Mouse (Mus musculus) C2C12 (cell line): ENCODE data around the gene Rbms3.

Experiments used
- CEBPB ChIP-seq: IDR thresholded peaks from one replicate; pipeline ENCODE4 v1.6.1; 2011; ENCODE audit warnings: low read depth, mild to moderate bottlenecking, control low read depth, moderate library complexity
- CTCF ChIP-seq: IDR thresholded peaks from one replicate; pipeline ENCODE4 v1.5.1; 2011; ENCODE audit not compliant: control insufficient read depth, insufficient read depth, insufficient read length
- MAX ChIP-seq: IDR thresholded peaks from one replicate; pipeline ENCODE4 v1.6.1; 2011; ENCODE audit warnings: mild to moderate bottlenecking, control low read depth
- MYOD1 ChIP-seq: IDR thresholded peaks from one replicate; pipeline ENCODE4 v1.6.1; 2011; ENCODE audit warnings: low read depth; ENCODE audit not compliant: control insufficient read depth, insufficient read length

DNA sequence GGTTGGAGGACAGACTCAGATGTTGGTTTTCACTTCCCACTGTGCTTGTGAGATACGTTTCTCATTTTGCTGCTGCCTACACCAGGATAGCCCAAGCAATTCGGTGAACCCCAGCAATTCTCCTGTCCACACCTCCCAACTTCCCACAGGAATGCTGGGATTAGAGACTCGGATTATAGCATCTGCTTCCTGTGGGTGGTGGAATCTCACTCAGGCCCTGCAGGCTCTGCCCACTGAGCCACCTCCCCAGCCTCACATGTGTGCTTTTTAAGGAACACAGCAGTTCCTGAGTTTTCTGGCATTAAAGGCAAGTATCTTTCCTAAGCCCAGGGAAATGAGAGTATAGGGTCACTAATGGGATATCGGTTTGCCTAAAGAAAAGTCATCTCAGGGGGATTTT is 941.1 kb downstream of the Rbms3 start:
- TF ChIP-seq MAX (no peak), CTCF (no peak), CEBPB (no peak), MYOD1 (no peak)
